Mouse (Mus musculus) myocyte (in vitro differentiated cells): ENCODE measurements at regions not wholly inside any gene's neighbourhood (a gene's known extent, or its start where the extent isn't known, plus 50 kb on each side); places are given as distances from the start of the nearest gene placed in this dataset.

ENCODE experiments used
- H3K27me3 ChIP-seq: one replicate; pipeline ENCODE4 v1.6.1; 2011; ENCODE audit not compliant: control insufficient read depth, insufficient read depth, insufficient read length
- H3K36me3 ChIP-seq: one replicate; pipeline ENCODE4 v1.6.1; 2011; ENCODE audit not compliant: control insufficient read depth, insufficient read depth
- H3K4me2 ChIP-seq: one replicate; pipeline ENCODE4 v1.6.1; 2011; ENCODE audit warnings: low read depth, control low read depth
- H3K4me3 ChIP-seq: one replicate; pipeline ENCODE4 v1.5.1; 2011; ENCODE audit warnings: mild to moderate bottlenecking, control low read depth, moderate library complexity
- H3K79me2 ChIP-seq: one replicate; pipeline ENCODE4 v1.6.1; 2011; ENCODE audit not compliant: control insufficient read depth, insufficient read depth
- H3ac ChIP-seq: one replicate; pipeline ENCODE4 v1.6.1; 2011; ENCODE audit not compliant: control insufficient read depth, insufficient read length
- CEBPB ChIP-seq: IDR thresholded peaks from 2 replicates; pipeline ENCODE4 v1.6.1; 2011; ENCODE audit warnings: mild to moderate bottlenecking, moderate library complexity; ENCODE audit not compliant: poor library complexity, insufficient read depth, severe bottlenecking
- E2F4 ChIP-seq: IDR thresholded peaks from one replicate; pipeline ENCODE4 v1.6.1; 2011; ENCODE audit warnings: mild to moderate bottlenecking, control low read depth, moderate library complexity; ENCODE audit not compliant: insufficient read depth
- MAX ChIP-seq: IDR thresholded peaks from one replicate; pipeline ENCODE4 v1.6.1; 2011; ENCODE audit warnings: low read depth, mild to moderate bottlenecking, control low read depth
- MYOD1 ChIP-seq, 3 experiments: IDR thresholded peaks; one replicate each; pipeline ENCODE4 v1.6.1; 2011; ENCODE audit warnings: control low read depth in 2 of 3, low read depth in 2 of 3, mild to moderate bottlenecking in 2 of 3, moderate library complexity in 1 of 3; ENCODE audit not compliant: insufficient read length in 2 of 3, control insufficient read depth in 1 of 3
- MYOG ChIP-seq, 3 experiments: IDR thresholded peaks; one replicate each; pipeline ENCODE4 v1.6.1; 2011; ENCODE audit warnings: control low read depth in 2 of 3, low read depth in 2 of 3, mild to moderate bottlenecking in 2 of 3; ENCODE audit not compliant: insufficient read length in 2 of 3, control insufficient read depth in 1 of 3, insufficient read depth in 1 of 3
- POLR2A ChIP-seq: IDR thresholded peaks from one replicate; pipeline ENCODE4 v1.6.1; 2011; ENCODE audit warnings: low read depth, mild to moderate bottlenecking, control low read depth, moderate library complexity; ENCODE audit not compliant: insufficient read length
- POLR2AphosphoS2 ChIP-seq: IDR thresholded peaks from one replicate; pipeline ENCODE4 v1.6.1; 2011; ENCODE audit warnings: low read depth, control low read depth; ENCODE audit not compliant: insufficient read length
- REST ChIP-seq: IDR thresholded peaks from one replicate; pipeline ENCODE4 v1.6.1; 2011; ENCODE audit warnings: mild to moderate bottlenecking, control low read depth, moderate library complexity; ENCODE audit not compliant: insufficient read depth, insufficient read length
- SRF ChIP-seq: IDR thresholded peaks from one replicate; pipeline ENCODE4 v1.6.1; 2011; ENCODE audit warnings: low read depth; ENCODE audit not compliant: control insufficient read depth, insufficient read length
- TCF12 ChIP-seq: IDR thresholded peaks from one replicate; pipeline ENCODE4 v1.6.1; 2011; ENCODE audit warnings: mild to moderate bottlenecking, control low read depth; ENCODE audit not compliant: poor library complexity, insufficient read depth, severe bottlenecking
- TCF3 ChIP-seq: IDR thresholded peaks from one replicate; pipeline ENCODE4 v1.6.1; 2011; ENCODE audit warnings: low read depth, control low read depth; ENCODE audit not compliant: insufficient read length
- USF1 ChIP-seq: IDR thresholded peaks from one replicate; pipeline ENCODE4 v1.6.1; 2011; ENCODE audit warnings: low read depth, mild to moderate bottlenecking, control low read depth, moderate library complexity

GRCm38 (mm10) chr2:72733371-72733770, 246.9 kb downstream of the Sp3 start:
- Histone ChIP-seq H3K27me3 (no peaks in the 10 kb centered on the region), H3K4me2 (no peak overlapping the region), H3ac (no peak overlapping the region), H3K79me2 (no peaks in the 10 kb centered on the region), H3K4me3 (no peak overlapping the region), H3K36me3 (no peaks in the 10 kb centered on the region)
- TF ChIP-seq MYOD1 (IDR thresholded peaks at IDR 0.05; ENCODE audit: control insufficient read depth in 1 of 3, insufficient read length in 2 of 3, low read depth in 2 of 3) = no peak
- no peak for TF ChIP-seq POLR2AphosphoS2
- TF ChIP-seq MAX = no peak
- TF ChIP-seq MYOG (IDR thresholded peaks at IDR 0.05; ENCODE audit: control insufficient read depth in 1 of 3, insufficient read depth in 1 of 3, insufficient read length in 2 of 3, low read depth in 2 of 3) = no peak
- no peak for TF ChIP-seq USF1
- TF ChIP-seq POLR2A = no peak
- no peak for TF ChIP-seq REST
- TF ChIP-seq TCF12 = no peak
- no peak for TF ChIP-seq CEBPB
- TF ChIP-seq E2F4 = no peak
- TF ChIP-seq SRF = no peak
- no peak for TF ChIP-seq TCF3

DNA sequence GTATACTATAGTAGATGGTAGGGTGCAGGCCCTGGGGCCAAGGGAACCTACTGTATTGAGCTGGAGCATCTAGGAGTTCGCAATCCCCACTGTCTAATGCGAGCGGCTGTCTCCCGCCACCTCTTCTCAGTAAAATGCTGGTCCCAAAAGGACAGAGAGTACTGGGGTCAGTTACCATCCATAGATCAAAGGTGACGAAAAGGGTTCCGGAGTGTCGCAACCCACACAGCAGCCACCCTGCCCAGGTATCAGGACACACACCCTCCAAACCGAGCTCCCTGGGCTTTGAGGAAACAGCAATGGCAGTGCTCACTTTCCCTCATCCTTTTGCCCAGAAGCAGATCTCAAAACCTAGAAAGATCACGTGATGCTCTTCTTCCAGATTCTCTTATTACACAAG, 245.2 kb downstream of the Sp3 start:
- Histone ChIP-seq H3K4me2 (no peak overlapping the region), H3ac (no peak overlapping the region), H3K4me3 (no peak overlapping the region), H3K27me3 (no peaks in the 10 kb centered on the region), H3K36me3 (no peaks in the 10 kb centered on the region), H3K79me2 (no peaks in the 10 kb centered on the region)
- TF ChIP-seq REST = no peak
- no peak for TF ChIP-seq USF1
- no peak for TF ChIP-seq CEBPB
- TF ChIP-seq MYOD1 (IDR thresholded peaks at IDR 0.05; ENCODE audit: control insufficient read depth in 1 of 3, insufficient read length in 2 of 3, low read depth in 2 of 3) = no peak
- TF ChIP-seq TCF3 = no peak
- no peak for TF ChIP-seq SRF
- no peak for TF ChIP-seq POLR2A

GRCm38 (mm10) chr2:72736685-72737084, 243.6 kb downstream of the Sp3 start:
- H3K4me3 ChIP-seq = no peak overlapping the region
- H3ac ChIP-seq = no peak overlapping the region
- no peaks in the 10 kb centered on the region for H3K36me3 ChIP-seq
- no peak for TF ChIP-seq USF1
- no peak for TF ChIP-seq POLR2A
- no peak for TF ChIP-seq MAX
- TF ChIP-seq MYOG (IDR thresholded peaks at IDR 0.05; ENCODE audit: control insufficient read depth in 1 of 3, insufficient read depth in 1 of 3, insufficient read length in 2 of 3, low read depth in 2 of 3) = no peak
- no peak for TF ChIP-seq TCF3
- TF ChIP-seq MYOD1 (IDR thresholded peaks at IDR 0.05; ENCODE audit: control insufficient read depth in 1 of 3, insufficient read length in 2 of 3, low read depth in 2 of 3) = no peak
- no peak for TF ChIP-seq POLR2AphosphoS2
- TF ChIP-seq E2F4 = no peak
- H3K4me2 ChIP-seq = no peak overlapping the region
- H3K79me2 ChIP-seq = no peaks in the 10 kb centered on the region
- no peaks in the 10 kb centered on the region for H3K27me3 ChIP-seq

DNA sequence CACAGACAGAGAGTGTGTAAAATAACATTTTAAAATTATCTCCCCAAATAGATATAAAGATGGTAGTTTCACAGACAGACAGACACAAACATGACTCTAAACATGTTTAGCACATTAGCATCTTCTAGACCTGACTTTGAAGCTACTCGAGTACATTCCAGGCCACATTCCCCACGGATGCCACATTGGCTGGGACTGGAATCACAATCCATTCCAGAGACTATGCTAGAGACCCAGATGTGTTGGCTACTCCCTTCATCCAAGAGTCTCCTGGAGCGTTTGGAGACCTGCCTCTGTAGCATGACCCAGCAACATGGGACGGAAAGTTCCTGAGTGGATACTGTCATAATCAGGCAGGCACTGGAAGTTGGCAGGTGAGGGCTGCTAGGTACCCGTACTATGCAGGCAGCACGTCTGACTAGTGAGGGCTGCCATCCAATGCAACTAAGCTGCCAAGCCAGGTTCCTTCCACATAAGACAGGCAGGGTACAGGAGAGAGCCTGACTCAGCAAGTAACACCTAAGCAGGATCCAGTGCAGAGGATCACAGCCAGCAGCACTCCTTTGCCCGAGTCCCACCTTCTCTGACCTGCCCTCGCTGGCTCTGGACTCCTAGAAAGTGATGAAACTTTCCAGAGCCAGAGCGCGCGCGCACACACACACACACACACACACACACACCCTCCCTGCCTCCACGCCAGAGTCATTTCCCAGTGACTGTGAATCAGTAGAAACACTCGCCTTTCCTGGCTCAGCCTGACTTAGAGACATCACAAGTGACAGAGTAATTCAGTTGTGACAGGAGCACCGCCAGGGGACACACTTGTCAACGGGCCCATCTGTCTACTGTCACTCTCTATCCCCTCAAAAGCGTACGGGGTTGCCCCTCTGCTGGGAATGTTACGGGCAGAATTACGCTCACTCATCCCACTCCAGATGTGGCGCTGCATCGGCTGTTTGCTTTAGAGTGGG, 239.6 kb downstream of the Sp3 start:
- peak overlapping the region; percentile 9 for H3K4me2 ChIP-seq
- no peaks in the 10 kb centered on the region for H3K36me3 ChIP-seq
- H3K79me2 ChIP-seq = no peaks in the 10 kb centered on the region
- H3ac ChIP-seq = no peak overlapping the region
- H3K27me3 ChIP-seq = no peaks in the 10 kb centered on the region
- TF ChIP-seq MYOG (IDR thresholded peaks at IDR 0.05; ENCODE audit: control insufficient read depth in 1 of 3, insufficient read depth in 1 of 3, insufficient read length in 2 of 3, low read depth in 2 of 3) (no peak), TCF12 (no peak), MAX (no peak), TCF3 (no peak), SRF (no peak), CEBPB (no peak), REST (no peak), E2F4 (no peak), POLR2AphosphoS2 (no peak), USF1 (no peak), MYOD1 (IDR thresholded peaks at IDR 0.05; ENCODE audit: control insufficient read depth in 1 of 3, insufficient read length in 2 of 3, low read depth in 2 of 3) (no peak), POLR2A (no peak)
- no peak overlapping the region for H3K4me3 ChIP-seq
